Mouse (Mus musculus): ENCODE measurements around the gene Mgme1. TPM values are rescaled to one million over a fixed set of nuclear protein-coding genes. Genes with fewer than 3 reads are reported as not detected.

The Mgme1 gene
- polyA plus RNA-seq, 1 experiment from 2014 or later, result 22.6 TPM

DNA sequence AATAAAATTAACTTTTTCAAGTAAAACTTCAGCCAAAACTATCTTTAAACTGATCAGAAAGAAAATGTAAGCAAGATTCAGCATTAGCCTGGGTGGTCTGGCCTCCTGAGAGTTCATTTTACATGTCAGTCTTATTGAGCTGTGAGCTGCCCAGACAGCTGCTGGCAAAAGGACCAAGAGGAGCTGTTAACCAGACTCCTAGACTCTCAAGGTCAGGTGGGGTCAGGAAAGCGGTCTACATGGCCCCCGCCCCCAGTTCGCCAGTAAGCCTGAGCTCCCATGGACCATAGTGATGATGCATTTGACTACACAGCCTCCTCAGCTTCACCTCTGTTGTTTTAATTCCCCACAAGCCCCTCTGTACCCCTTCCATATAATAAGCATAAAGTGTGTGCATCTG lies 34.7 kb upstream of the Mgme1 start:
- Histone ChIP-seq H3K4me1 (replicated peaks; ENCODE audit: control insufficient read depth, insufficient read depth, low read length) (no peaks in the 10 kb centered on the region), H3K9me3 (ENCODE audit: control insufficient read depth, low read length) (peaks cover 3% of the 10 kb centered on the region; the same call in 1 of the 2 replicates), H3K4me2 (ENCODE audit: low read depth, low read length) (no peak overlapping the region), H3K4me3 (ENCODE audit: low read length) (no peak overlapping the region), H3K27ac (ENCODE audit: low read length) (no peak overlapping the region), H3K27me3 (ENCODE audit: control insufficient read depth, insufficient read depth, low read depth, low read length) (no peaks in the 10 kb centered on the region), H3K36me3 (ENCODE audit: control insufficient read depth, insufficient read depth, low read length) (no peaks in the 10 kb centered on the region), H3K9ac (ENCODE audit: low read length) (no peak overlapping the region)
- no peak for ATAC-seq (ENCODE audit: low read depth)
- WGBS, result 36% methylated on average over 3 of the region's 3 CpGs

DNA sequence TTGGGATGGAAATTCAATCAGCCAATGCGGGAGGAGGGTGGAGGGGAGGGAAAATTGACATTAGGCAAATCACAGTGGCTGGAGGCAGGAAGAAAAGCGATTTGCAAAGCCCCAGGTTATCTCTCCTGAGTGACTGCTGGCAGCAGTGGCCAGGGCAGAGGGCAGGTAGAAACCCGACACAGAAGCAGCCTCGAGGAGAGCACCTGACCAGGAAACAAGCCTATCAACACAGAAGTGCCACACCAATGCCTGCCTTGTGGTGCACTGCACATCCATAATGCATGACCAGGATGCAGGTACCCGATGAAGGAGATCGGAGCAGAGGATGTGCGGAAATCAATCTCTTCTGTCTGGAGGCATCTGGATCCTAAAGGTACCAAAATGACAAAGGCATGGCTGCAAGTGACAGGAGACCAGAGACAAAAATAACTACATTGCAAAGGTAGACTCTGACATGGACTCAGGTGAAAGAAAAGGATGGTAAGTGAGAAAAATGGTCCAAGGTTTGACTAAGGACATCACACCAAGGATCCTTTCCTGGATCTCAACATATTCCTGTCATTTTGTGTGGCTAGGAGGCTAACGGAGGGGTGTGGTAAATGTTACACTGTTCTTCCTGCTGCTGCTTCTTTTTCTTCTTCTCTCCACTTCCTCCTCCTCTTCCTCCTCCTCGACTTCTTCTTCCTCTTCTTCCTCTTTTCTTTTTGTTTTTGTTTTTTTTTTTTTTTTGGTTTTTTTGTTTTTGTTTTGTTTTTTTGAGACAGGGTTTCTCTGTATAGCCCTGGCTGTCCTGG lies 33.5 kb upstream of the Mgme1 start:
- H3K27me3 ChIP-seq (ENCODE audit: control insufficient read depth, insufficient read depth, low read depth, low read length), result no peaks in the 10 kb centered on the region
- H3K27ac ChIP-seq (ENCODE audit: low read length), result no peak overlapping the region
- no peak for ATAC-seq (ENCODE audit: low read depth)
- no peaks in the 10 kb centered on the region for H3K36me3 ChIP-seq (ENCODE audit: control insufficient read depth, insufficient read depth, low read length)
- no peak overlapping the region for H3K4me2 ChIP-seq (ENCODE audit: low read depth, low read length)
- H3K9ac ChIP-seq (ENCODE audit: low read length), result no peak overlapping the region
- H3K9me3 ChIP-seq (ENCODE audit: control insufficient read depth, low read length), result peaks cover 3% of the 10 kb centered on the region; the same call in 1 of the 2 replicates
- 48% methylated on average over 9 of the region's 9 CpGs for WGBS
- H3K4me1 ChIP-seq (replicated peaks; ENCODE audit: control insufficient read depth, insufficient read depth, low read length), result no peaks in the 10 kb centered on the region
- no peak overlapping the region for H3K4me3 ChIP-seq (ENCODE audit: low read length)

DNA sequence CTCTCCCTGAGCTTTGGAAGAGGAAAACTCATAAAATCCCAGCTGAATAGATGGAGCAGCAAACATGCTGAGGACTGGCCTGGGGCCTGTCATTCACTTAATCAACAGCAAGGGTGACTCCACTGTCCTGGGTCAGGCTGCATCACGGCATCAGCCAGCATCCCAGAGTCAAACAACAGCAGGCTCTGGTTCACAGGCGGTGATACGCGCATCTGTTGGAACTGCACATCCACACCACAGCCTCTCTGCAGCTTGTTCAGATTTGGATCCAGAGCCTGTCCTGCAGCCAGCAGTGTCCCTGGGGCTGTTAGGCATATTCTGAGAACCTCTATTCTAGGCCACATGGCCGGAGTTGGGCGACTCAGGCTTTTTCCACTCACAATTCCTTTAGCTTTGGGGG lies 32.1 kb upstream of the Mgme1 start:
- Histone ChIP-seq H3K36me3 (ENCODE audit: control insufficient read depth, insufficient read depth, low read length) (no peaks in the 10 kb centered on the region), H3K4me1 (replicated peaks; ENCODE audit: control insufficient read depth, insufficient read depth, low read length) (no peaks in the 10 kb centered on the region), H3K4me3 (ENCODE audit: low read length) (no peak overlapping the region), H3K27ac (ENCODE audit: low read length) (no peak overlapping the region), H3K9ac (ENCODE audit: low read length) (no peak overlapping the region), H3K9me3 (ENCODE audit: control insufficient read depth, low read length) (peaks cover 3% of the 10 kb centered on the region; the same call in 1 of the 2 replicates), H3K4me2 (ENCODE audit: low read depth, low read length) (no peak overlapping the region), H3K27me3 (ENCODE audit: control insufficient read depth, insufficient read depth, low read depth, low read length) (no peaks in the 10 kb centered on the region)
- WGBS, result 72% methylated on average over 6 of the region's 6 CpGs
- no peak for ATAC-seq (ENCODE audit: low read depth)

DNA sequence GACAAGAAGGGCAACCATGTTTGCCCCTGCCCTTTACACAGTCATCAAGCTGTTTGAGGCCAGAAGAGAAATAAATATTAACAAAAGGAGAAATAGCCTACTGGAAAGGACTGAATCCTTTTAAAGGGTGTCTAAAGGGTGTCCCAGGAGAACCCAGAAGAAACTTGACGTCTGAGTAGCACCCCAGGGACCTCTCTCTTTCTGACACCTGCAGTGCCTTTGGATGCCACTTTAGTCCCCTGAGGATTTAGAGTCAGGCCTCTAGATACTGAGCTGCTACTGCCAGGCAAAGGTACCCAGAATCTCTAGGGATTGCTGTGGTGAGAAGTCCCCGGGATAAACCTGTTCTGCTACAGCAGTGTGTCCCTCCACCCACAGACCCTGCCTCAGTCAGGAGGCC lies 31.1 kb upstream of the Mgme1 start:
- H3K9ac ChIP-seq (ENCODE audit: low read length), result no peak overlapping the region
- no peaks in the 10 kb centered on the region for H3K4me1 ChIP-seq (replicated peaks; ENCODE audit: control insufficient read depth, insufficient read depth, low read length)
- H3K4me3 ChIP-seq (ENCODE audit: low read length), result no peak overlapping the region
- no peaks in the 10 kb centered on the region for H3K27me3 ChIP-seq (ENCODE audit: control insufficient read depth, insufficient read depth, low read depth, low read length)
- peaks cover 3% of the 10 kb centered on the region; the same call in 1 of the 2 replicates for H3K9me3 ChIP-seq (ENCODE audit: control insufficient read depth, low read length)
- no peak overlapping the region for H3K27ac ChIP-seq (ENCODE audit: low read length)
- H3K4me2 ChIP-seq (ENCODE audit: low read depth, low read length), result no peak overlapping the region
- no peaks in the 10 kb centered on the region for H3K36me3 ChIP-seq (ENCODE audit: control insufficient read depth, insufficient read depth, low read length)
- WGBS, result 49% methylated on average over 2 of the region's 2 CpGs
- ATAC-seq (ENCODE audit: low read depth), result no peak

DNA sequence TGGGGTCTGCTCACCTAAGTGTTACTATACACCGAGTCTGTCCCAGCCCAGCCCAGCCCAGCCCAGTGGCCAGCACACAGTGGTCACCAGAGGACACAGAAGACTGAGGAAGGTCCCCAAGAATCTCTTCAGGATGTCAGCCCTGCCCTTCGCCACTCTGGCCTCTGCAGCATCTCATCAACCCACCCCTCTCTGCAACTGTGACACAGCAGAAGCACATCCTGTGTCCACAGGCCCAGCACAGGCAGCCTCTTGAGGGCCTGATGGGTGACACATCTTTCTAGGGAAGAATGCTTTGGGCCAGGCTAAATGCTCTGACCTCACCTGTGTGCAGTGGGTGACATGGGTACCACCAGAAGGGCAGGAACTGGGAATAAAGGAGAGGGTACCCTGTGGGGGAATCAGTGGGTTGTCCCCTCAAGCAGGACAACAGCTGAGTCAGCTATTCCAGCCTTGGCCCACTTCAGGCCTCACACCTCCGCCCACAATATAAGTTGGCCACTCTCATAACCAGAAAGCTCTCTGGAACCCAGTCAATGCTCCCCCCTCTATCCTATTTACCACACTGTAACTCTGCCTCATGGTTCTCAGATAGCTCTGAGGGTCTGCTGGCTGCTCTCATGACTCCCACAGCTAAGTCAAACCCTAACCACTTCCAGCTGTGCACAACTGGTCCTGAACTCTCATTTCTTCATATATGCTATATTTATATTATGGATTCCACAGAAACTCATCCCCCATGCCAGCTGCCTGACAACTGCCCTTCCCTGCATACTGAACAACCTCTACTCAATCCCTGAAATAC lies 30.2 kb upstream of the Mgme1 start:
- Histone ChIP-seq H3K36me3 (ENCODE audit: control insufficient read depth, insufficient read depth, low read length) (no peaks in the 10 kb centered on the region), H3K4me2 (ENCODE audit: low read depth, low read length) (no peak overlapping the region), H3K4me3 (ENCODE audit: low read length) (no peak overlapping the region), H3K27me3 (ENCODE audit: control insufficient read depth, insufficient read depth, low read depth, low read length) (no peaks in the 10 kb centered on the region), H3K4me1 (replicated peaks; ENCODE audit: control insufficient read depth, insufficient read depth, low read length) (peaks cover 4% of the 10 kb centered on the region; the same call in 1 of the 2 replicates), H3K27ac (ENCODE audit: low read length) (no peak overlapping the region), H3K9me3 (ENCODE audit: control insufficient read depth, low read length) (no peaks in the 10 kb centered on the region), H3K9ac (ENCODE audit: low read length) (no peak overlapping the region)
- 65% methylated on average over 3 of the region's 3 CpGs for WGBS
- peak; percentile 68 for ATAC-seq (ENCODE audit: low read depth)

DNA sequence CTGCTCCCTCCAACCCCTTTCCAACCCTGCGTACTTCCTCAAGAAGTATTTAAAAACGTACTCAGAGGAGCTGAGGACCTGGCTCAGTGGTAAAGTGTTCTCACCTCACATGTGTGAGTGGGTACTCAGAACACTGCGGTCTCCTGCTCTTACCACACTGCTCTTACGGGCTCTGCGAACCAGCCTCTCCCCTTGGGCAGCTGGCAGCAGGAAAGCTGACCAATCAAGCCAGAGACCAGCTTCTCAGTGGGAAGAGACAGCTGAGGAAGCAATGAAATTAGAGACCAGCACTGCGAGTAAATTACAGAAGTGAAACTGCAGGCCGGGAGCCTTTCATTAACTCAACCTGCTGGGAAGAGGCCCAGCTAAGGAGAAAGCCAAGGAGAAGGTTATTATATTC lies 25.0 kb upstream of the Mgme1 start:
- no peaks in the 10 kb centered on the region for H3K9me3 ChIP-seq (ENCODE audit: control insufficient read depth, low read length)
- H3K36me3 ChIP-seq (ENCODE audit: control insufficient read depth, insufficient read depth, low read length), result peaks cover 8% of the 10 kb centered on the region
- H3K4me2 ChIP-seq (ENCODE audit: low read depth, low read length), result no peak overlapping the region
- H3K4me3 ChIP-seq (ENCODE audit: low read length), result no peak overlapping the region
- H3K9ac ChIP-seq (ENCODE audit: low read length), result no peak overlapping the region
- WGBS, result 44% methylated on average over 7 of the region's 7 CpGs
- H3K4me1 ChIP-seq (replicated peaks; ENCODE audit: control insufficient read depth, insufficient read depth, low read length), result peaks cover 11% of the 10 kb centered on the region
- H3K27me3 ChIP-seq (ENCODE audit: control insufficient read depth, insufficient read depth, low read depth, low read length), result no peaks in the 10 kb centered on the region
- peak; percentile 89 for ATAC-seq (ENCODE audit: low read depth)
- H3K27ac ChIP-seq (ENCODE audit: low read length), result peak overlapping the region; percentile 41

DNA sequence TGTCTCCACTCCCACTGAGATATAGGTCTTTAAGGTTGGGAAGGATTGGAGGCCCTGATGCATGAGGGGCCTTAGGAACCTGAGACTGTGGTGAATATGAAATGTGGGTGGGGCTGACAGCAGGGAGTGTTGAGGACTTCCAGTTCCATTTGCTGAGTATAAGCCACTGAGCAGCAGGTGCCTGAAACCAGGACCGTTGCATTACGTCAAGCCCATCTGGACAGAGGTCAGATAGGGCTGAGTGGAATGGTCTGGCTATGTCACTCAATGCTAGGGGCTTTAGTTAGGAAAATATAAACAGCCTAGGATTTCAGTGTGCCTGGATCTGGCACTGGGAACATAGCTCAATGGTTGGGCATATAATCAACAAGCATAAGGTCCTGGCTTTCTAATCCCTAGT lies 24.2 kb upstream of the Mgme1 start:
- H3K4me3 ChIP-seq (ENCODE audit: low read length), result no peak overlapping the region
- no peaks in the 10 kb centered on the region for H3K27me3 ChIP-seq (ENCODE audit: control insufficient read depth, insufficient read depth, low read depth, low read length)
- H3K4me2 ChIP-seq (ENCODE audit: low read depth, low read length), result no peak overlapping the region
- peak overlapping the region; percentile 41 for H3K27ac ChIP-seq (ENCODE audit: low read length)
- peaks cover 13% of the 10 kb centered on the region for H3K36me3 ChIP-seq (ENCODE audit: control insufficient read depth, insufficient read depth, low read length)
- no peak overlapping the region for H3K9ac ChIP-seq (ENCODE audit: low read length)
- ATAC-seq (ENCODE audit: low read depth), result no peak
- peaks cover 11% of the 10 kb centered on the region for H3K4me1 ChIP-seq (replicated peaks; ENCODE audit: control insufficient read depth, insufficient read depth, low read length)
- no peaks in the 10 kb centered on the region for H3K9me3 ChIP-seq (ENCODE audit: control insufficient read depth, low read length)
- WGBS, result 60% methylated on average over 2 of the region's 2 CpGs

DNA sequence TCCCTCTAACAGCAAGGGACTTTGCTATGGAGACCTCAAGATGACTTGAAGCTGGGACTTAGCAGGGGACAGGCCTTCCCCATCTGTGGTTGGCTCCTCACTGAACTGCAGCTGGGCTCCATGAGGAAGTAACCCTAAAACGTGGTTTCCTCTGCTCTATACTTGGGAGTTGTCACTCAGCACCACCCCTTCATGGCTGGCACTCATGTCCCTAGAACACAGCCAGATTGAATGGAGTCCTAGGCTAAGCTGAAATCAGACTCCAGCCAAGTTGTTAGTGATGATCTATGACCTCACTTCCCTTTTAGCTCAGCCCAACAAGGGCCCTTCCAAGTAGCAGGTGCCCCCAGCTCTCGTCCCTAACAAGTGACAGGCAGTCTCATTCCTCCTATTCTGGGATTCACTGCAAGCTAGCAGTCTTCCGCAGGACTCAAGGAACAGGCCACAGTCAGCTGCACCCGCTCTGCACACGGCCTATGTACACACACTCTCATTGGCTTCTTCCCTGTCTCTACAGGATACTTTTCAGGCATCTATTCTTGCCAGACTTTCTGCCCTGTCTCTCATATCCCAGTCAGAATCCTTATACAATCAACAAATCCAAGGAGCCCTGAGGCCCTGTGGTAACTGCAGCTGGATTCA lies 23.0 kb upstream of the Mgme1 start:
- peaks cover 11% of the 10 kb centered on the region for H3K4me1 ChIP-seq (replicated peaks; ENCODE audit: control insufficient read depth, insufficient read depth, low read length)
- no peak overlapping the region for H3K4me2 ChIP-seq (ENCODE audit: low read depth, low read length)
- 29% methylated on average over 5 of the region's 5 CpGs for WGBS
- ATAC-seq (ENCODE audit: low read depth), result peak; percentile 24; the same call in 1 of the 2 replicates
- no peaks in the 10 kb centered on the region for H3K9me3 ChIP-seq (ENCODE audit: control insufficient read depth, low read length)
- no peak overlapping the region for H3K4me3 ChIP-seq (ENCODE audit: low read length)
- H3K36me3 ChIP-seq (ENCODE audit: control insufficient read depth, insufficient read depth, low read length), result peaks cover 17% of the 10 kb centered on the region
- no peaks in the 10 kb centered on the region for H3K27me3 ChIP-seq (ENCODE audit: control insufficient read depth, insufficient read depth, low read depth, low read length)
- no peak overlapping the region for H3K9ac ChIP-seq (ENCODE audit: low read length)
- no peak overlapping the region for H3K27ac ChIP-seq (ENCODE audit: low read length)
